Comparison of ENCODE assay signal across 11 mouse cellular contexts in genomic region chr16:5700731-5701255, GRCm38 (mm10).
A peak's percentile ranks its signal among the peaks of the same experiment; 100 is the strongest.
DNase-seq lines count a peak whose midpoint lies in the region; ATAC-seq and TF ChIP-seq lines count a peak whose summit lies in the region.
"Had no signal": no experiment of that assay in that cellular context is flagged by ENCODE, and none has a peak within 500 bp of the region (broad histone marks: within the 10 kb centered on the region; RNA-seq: fewer than 3 reads in every experiment).

No protein-coding gene starts in this region.

- no peak for TF ChIP-seq EP300 in heart, postnatal 0 days (IDR thresholded peaks at IDR 0.05; ENCODE audit: low read depth)

- no peaks in the 10 kb centered on the region for H3K36me3 ChIP-seq in heart, postnatal 0 days (replicated peaks; ENCODE audit: control insufficient read depth, insufficient read depth, low read length)
- no peaks in the 10 kb centered on the region for H3K36me3 ChIP-seq in hindbrain, postnatal 0 days (ENCODE audit: insufficient read depth, low read length)
- H3K36me3 ChIP-seq: embryonic facial prominence, embryonic 12.5 days; heart, embryonic 15.5 days; limb, embryonic 12.5 days had no signal

- no peak for TF ChIP-seq CTCF in heart, postnatal 0 days (IDR thresholded peaks at IDR 0.05; ENCODE audit: low read depth)
- no peak for TF ChIP-seq CTCF in hindbrain, postnatal 0 days (IDR thresholded peaks at IDR 0.05; ENCODE audit: low read depth)

- no peak overlapping the region for H3K27ac ChIP-seq in heart, postnatal 0 days (ENCODE audit: low read depth)
- no peak overlapping the region; the same call in 1 of the 2 replicates for H3K27ac ChIP-seq in hindbrain, postnatal 0 days
- H3K27ac ChIP-seq: embryonic facial prominence, embryonic 12.5 days; heart, embryonic 15.5 days; limb, embryonic 12.5 days had no signal

- no peaks in the 10 kb centered on the region for H3K4me1 ChIP-seq in heart, postnatal 0 days (ENCODE audit: control insufficient read depth, insufficient read depth)
- H3K4me1 ChIP-seq in hindbrain, postnatal 0 days (ENCODE audit: insufficient read depth, low read length), result no peaks in the 10 kb centered on the region
- H3K4me1 ChIP-seq: embryonic facial prominence, embryonic 12.5 days; heart, embryonic 15.5 days; limb, embryonic 12.5 days had no signal

- H3K9ac ChIP-seq in heart, postnatal 0 days (replicated peaks; ENCODE audit: low read depth, low read length), result no peak overlapping the region
- H3K9ac ChIP-seq in hindbrain, postnatal 0 days (replicated peaks; ENCODE audit: low read length), result no peak overlapping the region
- H3K9ac ChIP-seq: embryonic facial prominence, embryonic 12.5 days; heart, embryonic 15.5 days; limb, embryonic 12.5 days had no signal

- no peaks in the 10 kb centered on the region for H3K9me3 ChIP-seq in heart, postnatal 0 days (replicated peaks; ENCODE audit: control insufficient read depth, low read length)
- H3K9me3 ChIP-seq in hindbrain, postnatal 0 days (ENCODE audit: low read length), result no peaks in the 10 kb centered on the region
- H3K9me3 ChIP-seq: embryonic facial prominence, embryonic 12.5 days; heart, embryonic 15.5 days; limb, embryonic 12.5 days had no signal

- no peaks in the 10 kb centered on the region for H3K27me3 ChIP-seq in heart, postnatal 0 days (ENCODE audit: control insufficient read depth, insufficient read depth, low read length)
- no peaks in the 10 kb centered on the region for H3K27me3 ChIP-seq in hindbrain, postnatal 0 days (ENCODE audit: insufficient read depth, low read length)
- H3K27me3 ChIP-seq: embryonic facial prominence, embryonic 12.5 days; heart, embryonic 15.5 days; limb, embryonic 12.5 days had no signal

- DNase-seq in heart, postnatal 0 days (ENCODE audit: low spot score), result peak; percentile 12
- no peak for DNase-seq in heart, adult 9 months (ENCODE audit: low spot score in 2 of 2)
- peak; percentile 9 for DNase-seq in 416B (ENCODE audit: low read depth)
- peak; percentile 46 to 52 for DNase-seq in adrenal gland, postnatal 36 days
- DNase-seq in hindbrain, postnatal 0 days (ENCODE audit: low spot score), result peak; percentile 61
- no peak for DNase-seq in thymus, adult 18-20 months
- DNase-seq in gastrocnemius, adult 18-20 months (ENCODE audit: low spot score), result no peak

- no peak overlapping the region for H3K4me3 ChIP-seq in heart, postnatal 0 days (ENCODE audit: low read depth, low read length)
- no peak overlapping the region for H3K4me3 ChIP-seq in hindbrain, postnatal 0 days (ENCODE audit: low read length)
- H3K4me3 ChIP-seq: embryonic facial prominence, embryonic 12.5 days; heart, embryonic 15.5 days; limb, embryonic 12.5 days had no signal

- 47% methylated on average over 9 of the region's 9 CpGs for WGBS in heart, postnatal 0 days
- 35% methylated on average over 9 of the region's 9 CpGs for WGBS in hindbrain, postnatal 0 days

- no peak for ATAC-seq in heart, postnatal 0 days (ENCODE audit: insufficient read depth, low read depth)
- no peak for ATAC-seq in hindbrain, postnatal 0 days
- no peak for ATAC-seq in megakaryocyte progenitor cell, adult 5-6 weeks (replicated peaks; ENCODE audit: poor library complexity)

- H3K4me2 ChIP-seq in heart, postnatal 0 days (ENCODE audit: low read depth, low read length), result no peak overlapping the region
- no peak overlapping the region for H3K4me2 ChIP-seq in hindbrain, postnatal 0 days (ENCODE audit: low read depth, low read length)
- H3K4me2 ChIP-seq: embryonic facial prominence, embryonic 12.5 days; heart, embryonic 15.5 days; limb, embryonic 12.5 days had no signal

Comparison
In these comparisons a context has a peak if more than half of its experiments do, and no peak if none do; other contexts are left out.
1. DNase-seq: peak in heart, postnatal 0 days (single experiment), 416B (single experiment), adrenal gland, postnatal 36 days (2 of 2) and hindbrain, postnatal 0 days (single experiment); none in heart, adult 9 months (0 of 2), thymus, adult 18-20 months (0 of 2) and gastrocnemius, adult 18-20 months (single experiment).